Mouse (Mus musculus) lung, embryonic 14.5 days (tissue): ENCODE results near the gene Gpt2. TPM values are rescaled to one million over a fixed set of nuclear protein-coding genes. Genes with fewer than 3 reads are reported as not detected.
A peak's percentile ranks its signal among the peaks of the same experiment; 100 is the strongest.

ENCODE experiments used
- ATAC-seq: fragments of 200-750 bp; cut with Nextera tagmentation; 2 replicates; pipeline ENCODE4 v1.8.0; 2017; ENCODE audit warnings: mild to moderate bottlenecking, moderate TSS enrichment, moderate library complexity; ENCODE audit not compliant: insufficient read depth
- DNase-seq: peaks from one replicate; pipeline ENCODE4 v3.0.0-alpha.2; 2015
- H3K27ac ChIP-seq: fragments of 300-500 bp; sonication (generic); 2 replicates; pipeline ENCODE4 v1.5.1; 2014; ENCODE audit warnings: low read depth, mild to moderate bottlenecking, moderate library complexity
- H3K27me3 ChIP-seq: fragments of 300-500 bp; sonication (generic); 2 replicates; pipeline ENCODE4 v1.6.1; 2014; ENCODE audit warnings: low read length, control low read depth; ENCODE audit not compliant: insufficient read depth
- H3K36me3 ChIP-seq: fragments of 300-500 bp; sonication (generic); 2 replicates; pipeline ENCODE4 v1.6.1; 2014; ENCODE audit warnings: control low read depth; ENCODE audit not compliant: insufficient read depth
- H3K4me1 ChIP-seq: fragments of 300-500 bp; sonication (generic); 2 replicates; pipeline ENCODE4 v1.6.1; 2014; ENCODE audit warnings: antibody characterized with exemption, control low read depth; ENCODE audit not compliant: insufficient read depth
- H3K4me2 ChIP-seq: fragments of 300-500 bp; sonication (generic); 2 replicates; pipeline ENCODE4 v1.6.1; 2014; ENCODE audit warnings: mild to moderate bottlenecking
- H3K4me3 ChIP-seq: fragments of 300-500 bp; sonication (generic); 2 replicates; pipeline ENCODE4 v1.5.1; 2014; ENCODE audit warnings: low read depth, low read length
- H3K9ac ChIP-seq: fragments of 300-500 bp; sonication (generic); 2 replicates; pipeline ENCODE4 v1.6.1; 2014
- H3K9me3 ChIP-seq: fragments of 300-500 bp; sonication (generic); 2 replicates; pipeline ENCODE4 v1.6.1; 2016; ENCODE audit warnings: low read depth, low read length, control low read depth
- CTCF ChIP-seq: IDR thresholded peaks from 2 replicates; pipeline ENCODE4 v1.5.1; 2016; ENCODE audit warnings: antibody characterized with exemption, low read depth
- WGBS: fragments of 180-500 bp; shearing (Covaris S2); extraction: QIAGEN DNeasy Blood & Tissue Kit; methylation state at CpG from one replicate; pipeline ENCODE4 v1.1.7; 2014; 5-methylcytosine and 5-hydroxymethylcytosine counted together
- polyA plus RNA-seq: library from polyadenylated mRNA; unstranded; fragments of >200 nt; fragmentation: Nextera tagmentation; extraction: Ambion mirVana; gene quantifications from 2 replicates; pipeline ENCODE4 v1.2.1, GENCODE M21; 2014

Gpt2 gene
- polyA plus RNA-seq, 1 experiment from 2014 or later = 24.5 TPM

DNA sequence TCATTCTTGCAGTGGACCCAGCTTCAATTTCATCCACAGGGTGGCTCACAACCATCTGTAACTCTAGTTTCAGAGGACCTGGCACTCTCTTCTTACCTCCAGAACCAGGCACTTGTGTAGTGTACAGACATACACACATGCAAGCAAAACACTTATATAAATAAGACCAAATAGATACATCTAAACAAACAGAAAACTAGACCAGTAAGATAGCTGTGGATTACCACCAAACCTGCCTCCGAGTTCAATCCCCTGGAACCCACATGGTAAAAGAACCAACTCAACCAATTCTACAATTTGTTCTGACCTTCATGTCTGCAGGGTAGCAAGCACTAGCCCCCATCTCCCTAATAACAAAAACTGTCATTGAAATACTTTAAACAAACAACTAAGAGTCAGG is 59.6 kb downstream of the Gpt2 start:
- Histone ChIP-seq H3K9me3 (no peaks in the 10 kb centered on the region), H3K27me3 (no peaks in the 10 kb centered on the region), H3K27ac (no peak overlapping the region), H3K4me2 (no peak overlapping the region), H3K4me3 (no peak overlapping the region), H3K9ac (no peak overlapping the region), H3K36me3 (peaks cover 58% of the 10 kb centered on the region), H3K4me1 (no peaks in the 10 kb centered on the region)
- DNase-seq (no peak), ATAC-seq (no peak)
- 84% methylated on average over 1 of the region's 1 CpGs for WGBS
- no peak for TF ChIP-seq CTCF

- peak overlapping the region; percentile 90 for H3K4me3 ChIP-seq
- peak; percentile 42 for DNase-seq
- H3K27ac ChIP-seq = peak overlapping the region; percentile 93
- no peaks in the 10 kb centered on the region for H3K27me3 ChIP-seq
- no peaks in the 10 kb centered on the region for H3K9me3 ChIP-seq
- peaks cover 33% of the 10 kb centered on the region for H3K36me3 ChIP-seq
- ATAC-seq = peak; percentile 91
- peak overlapping the region; percentile 91 for H3K9ac ChIP-seq
- no peak for TF ChIP-seq CTCF
- H3K4me1 ChIP-seq = no peaks in the 10 kb centered on the region
- under 1% methylated on average over 59 of the region's 66 CpGs for WGBS
- peak overlapping the region; percentile 95 for H3K4me2 ChIP-seq
Observed at GRCm38 (mm10) chr8:85554391-85555180, 62.2 kb downstream of the Gpt2 start.

DNA sequence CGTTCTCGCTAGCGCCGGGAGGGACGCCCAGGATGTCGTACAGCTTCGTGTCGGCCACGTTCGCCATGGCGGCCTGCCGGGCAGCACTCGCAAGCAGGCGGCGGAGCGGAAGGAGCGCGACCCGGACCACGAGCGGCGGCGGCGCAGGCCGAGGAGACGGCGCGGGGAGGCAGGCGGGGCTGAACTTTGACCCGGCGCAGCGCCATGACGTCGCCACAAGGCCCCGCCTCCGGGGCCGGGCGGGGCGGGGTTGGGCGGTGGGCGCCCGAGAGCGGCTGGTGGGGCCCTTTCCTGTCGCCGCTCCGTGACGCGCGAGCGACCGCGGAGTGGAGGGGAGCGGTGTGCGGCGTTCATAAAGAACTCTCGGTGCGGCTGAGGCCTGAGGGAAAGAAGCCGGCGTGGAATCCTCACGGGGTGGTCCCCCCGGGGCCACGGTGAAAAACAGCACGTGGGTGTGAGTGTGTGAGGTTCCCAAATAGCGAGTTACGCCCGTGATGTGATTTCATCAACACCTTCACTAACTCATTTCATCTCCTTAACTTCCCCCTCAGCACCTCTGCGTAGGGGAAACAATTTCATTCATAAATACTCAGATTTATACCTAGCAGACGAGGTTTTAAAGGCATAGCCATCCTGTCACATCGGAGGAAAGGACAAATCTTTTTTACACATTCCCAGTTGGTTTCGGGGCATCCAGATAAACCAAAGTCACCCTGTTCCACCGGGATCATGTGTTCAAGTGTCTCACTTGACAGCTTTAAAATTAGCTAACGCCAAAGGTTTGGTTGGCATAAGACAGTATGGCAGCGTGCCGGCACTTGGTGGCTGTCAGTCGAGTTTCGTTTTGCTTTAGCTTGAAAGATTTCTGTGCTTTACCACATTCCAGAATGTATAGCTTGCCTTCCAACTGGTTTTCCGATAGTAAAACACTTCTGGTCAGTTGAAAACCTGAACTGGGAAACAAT is 63.1 kb downstream of the Gpt2 start, which contains the start of gene Dnaja2:
Gene Dnaja2, minus strand, starts transcription at position 164 of the 965 bp plus-strand sequence.
- under 1% methylated on average over 75 of the region's 77 CpGs for WGBS
- Histone ChIP-seq H3K27me3 (no peaks in the 10 kb centered on the region), H3K9me3 (no peaks in the 10 kb centered on the region), H3K9ac (peak within 1 kb of the TSS; percentile 91), H3K4me1 (no peaks in the 10 kb centered on the region), H3K4me3 (peak within 1 kb of the TSS; percentile 90), H3K27ac (peak within 1 kb of the TSS; percentile 93), H3K4me2 (peak within 1 kb of the TSS; percentile 95), H3K36me3 (peaks cover 25% of the 10 kb centered on the region)
- TF ChIP-seq CTCF = no peak
- ATAC-seq = peak; percentile 95
- DNase-seq = peak; percentile 94

- Histone ChIP-seq H3K36me3 (peaks cover 11% of the 10 kb centered on the region), H3K4me2 (no peak overlapping the region), H3K9ac (no peak overlapping the region), H3K4me3 (no peak overlapping the region), H3K27me3 (no peaks in the 10 kb centered on the region), H3K4me1 (no peaks in the 10 kb centered on the region), H3K9me3 (no peaks in the 10 kb centered on the region), H3K27ac (no peak overlapping the region)
- 74% methylated on average over 2 of the region's 2 CpGs for WGBS
- no peak for ATAC-seq
- no peak for DNase-seq
- no peak for TF ChIP-seq CTCF
Observed at GRCm38 (mm10) chr8:85556986-85557600, 64.7 kb downstream of the Gpt2 start.

GRCm38 (mm10) chr8:85557601-85557986 is 65.2 kb downstream of the Gpt2 start:
- WGBS = 66% methylated on average over 3 of the region's 3 CpGs
- H3K27me3 ChIP-seq = no peaks in the 10 kb centered on the region
- no peak overlapping the region for H3K27ac ChIP-seq
- DNase-seq (no peak), ATAC-seq (no peak)
- no peak overlapping the region for H3K4me3 ChIP-seq
- H3K4me2 ChIP-seq = no peak overlapping the region
- H3K36me3 ChIP-seq = peaks cover 6% of the 10 kb centered on the region
- no peak overlapping the region for H3K9ac ChIP-seq
- H3K9me3 ChIP-seq = no peaks in the 10 kb centered on the region
- no peaks in the 10 kb centered on the region for H3K4me1 ChIP-seq
- no peak for TF ChIP-seq CTCF

DNA sequence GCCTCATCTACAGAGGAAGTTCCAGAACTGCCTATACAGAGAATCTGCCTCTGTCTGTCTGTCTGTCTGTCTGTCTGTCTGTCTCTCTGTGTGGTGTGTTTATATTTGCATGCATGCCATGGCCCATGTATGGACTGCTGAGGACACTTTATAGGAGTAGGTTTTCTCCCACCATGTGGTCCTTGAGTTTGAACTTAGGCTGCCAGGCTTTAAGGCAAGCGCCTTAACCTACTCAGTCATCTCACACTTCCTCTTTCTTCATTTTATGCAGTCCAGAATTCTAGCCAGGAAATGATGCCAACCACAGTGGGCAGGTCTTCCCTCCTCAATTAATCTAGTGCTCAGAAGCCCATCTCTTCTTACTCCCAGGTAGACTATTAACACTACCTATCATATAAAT is 66.8 kb downstream of the Gpt2 start:
- Histone ChIP-seq H3K36me3 (no peaks in the 10 kb centered on the region), H3K27me3 (no peaks in the 10 kb centered on the region), H3K9me3 (no peaks in the 10 kb centered on the region), H3K27ac (no peak overlapping the region), H3K4me2 (no peak overlapping the region), H3K9ac (no peak overlapping the region), H3K4me3 (no peak overlapping the region), H3K4me1 (no peaks in the 10 kb centered on the region)
- no peak for TF ChIP-seq CTCF
- WGBS = 86% methylated on average over 1 of the region's 1 CpGs
- ATAC-seq = no peak
- DNase-seq = no peak
